Mouse (Mus musculus): ENCODE measurements around the gene Dennd2d. TPM values are rescaled to one million over a fixed set of nuclear protein-coding genes. Genes with fewer than 3 reads are reported as not detected.

Gene Dennd2d
- total and polyA plus RNA-seq, 3 experiments: 4.5 to 8.0 TPM; not detected in 1

DNA sequence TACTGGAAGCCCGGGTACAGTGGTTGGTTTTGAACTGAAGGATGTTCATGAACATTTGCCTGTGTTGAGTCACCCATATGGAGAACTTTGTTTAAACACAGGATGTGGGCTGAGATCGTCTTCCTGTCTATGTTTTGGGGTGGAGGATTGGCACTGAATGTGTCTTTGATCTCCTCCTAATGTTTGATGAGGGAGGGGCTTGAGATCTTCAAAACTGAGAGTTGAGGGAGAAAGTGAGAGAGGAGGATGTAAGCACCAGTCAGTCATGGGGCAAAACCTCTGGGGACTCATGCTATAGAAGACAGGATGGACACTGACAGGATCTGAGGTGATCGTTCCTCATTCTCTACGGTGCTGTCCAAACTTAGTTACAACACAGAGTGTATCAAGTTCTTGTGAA is 32.6 kb upstream of the Dennd2d start:
- no peaks in the 10 kb centered on the region for H3K4me1 ChIP-seq (ENCODE audit: control insufficient read depth in 1 of 2, insufficient read depth in 2 of 2, low read length in 2 of 2)
- no peak overlapping the region for H3K27ac ChIP-seq (ENCODE audit: control insufficient read depth, low read depth, low read length)

DNA sequence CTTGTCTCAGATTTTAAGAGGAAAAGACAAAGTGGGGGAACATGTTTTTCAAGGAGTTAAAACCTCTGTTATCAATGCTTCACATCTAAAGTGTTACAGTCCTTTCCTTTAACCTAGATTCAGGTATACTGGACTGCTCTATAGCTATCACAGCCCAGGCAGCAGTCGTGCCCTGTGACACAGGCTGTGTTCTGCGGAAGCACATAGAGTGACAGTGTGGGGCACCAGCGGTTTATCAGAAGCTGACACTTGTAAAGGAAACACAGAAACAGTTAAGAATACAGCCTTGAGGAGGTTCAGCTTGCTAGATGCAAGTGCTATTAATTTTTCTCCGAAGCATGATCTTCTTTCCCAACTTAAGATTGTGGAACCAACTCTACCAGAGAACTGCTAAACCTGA is 29.6 kb upstream of the Dennd2d start:
- no peak for DNase-seq (ENCODE audit: low read depth, low spot score)
- Histone ChIP-seq H3K27me3 (ENCODE audit: control insufficient read depth in 1 of 2, insufficient read depth in 2 of 2, low read length in 2 of 2) (peaks cover 3% of the 10 kb centered on the region in 2 experiments), H3K9ac (ENCODE audit: control insufficient read depth, low read depth, low read length, poor library complexity, severe bottlenecking) (no peak overlapping the region)

More for the DNA sequence above, 32.6 kb upstream of the Dennd2d start:
- no peak for DNase-seq (ENCODE audit: low read depth, low spot score)
- H3K36me3 ChIP-seq (ENCODE audit: control insufficient read depth in 1 of 2, insufficient read depth in 2 of 2, low read length in 2 of 2): no peaks in the 10 kb centered on the region
- TF ChIP-seq ELF1 (IDR thresholded peaks at IDR 0.05; ENCODE audit: low read depth, low read length) (no peak), MAFK (IDR thresholded peaks at IDR 0.05; ENCODE audit: borderline replicate concordance, low read depth, low read length) (no peak), POLR2AphosphoS2 (IDR thresholded peaks at IDR 0.05; ENCODE audit: low read length) (no peak), POLR2AphosphoS5 (IDR thresholded peaks at IDR 0.05; ENCODE audit: borderline replicate concordance, low read depth, low read length) (no peak), MAX (IDR thresholded peaks at IDR 0.05; ENCODE audit: low read length) (no peak), CHD1 (IDR thresholded peaks at IDR 0.05; ENCODE audit: low read depth, low read length) (no peak), GABPA (IDR thresholded peaks at IDR 0.05; ENCODE audit: low read depth, low read length) (no peak), SIN3A (IDR thresholded peaks at IDR 0.05; ENCODE audit: low read length) (no peak), POLR2A (IDR thresholded peaks at IDR 0.05; ENCODE audit: control insufficient read depth in 1 of 2, insufficient read depth in 1 of 2, low read depth in 1 of 2, low read length in 2 of 2, poor library complexity in 1 of 2) (no peak), MXI1 (IDR thresholded peaks at IDR 0.05; ENCODE audit: low read depth, low read length) (no peak), EP300 (IDR thresholded peaks at IDR 0.05; ENCODE audit: low read depth in 1 of 2, low read length in 2 of 2) (no peak), USF1 (IDR thresholded peaks at IDR 0.05; ENCODE audit: low read depth, low read length) (no peak), TAL1 (IDR thresholded peaks at IDR 0.05; ENCODE audit: low read length) (no peak), CHD2 (IDR thresholded peaks at IDR 0.05; ENCODE audit: low read length) (no peak), UBTF (IDR thresholded peaks at IDR 0.05; ENCODE audit: borderline replicate concordance, insufficient read depth, low read depth, low read length) (no peak), NRF1 (IDR thresholded peaks at IDR 0.05; ENCODE audit: insufficient read depth, low read depth, low read length, poor library complexity, severe bottlenecking) (no peak), HCFC1 (IDR thresholded peaks at IDR 0.05; ENCODE audit: low read depth, low read length) (no peak), E2F4 (IDR thresholded peaks at IDR 0.05; ENCODE audit: borderline replicate concordance, low read depth, low read length) (no peak), TBP (IDR thresholded peaks at IDR 0.05; ENCODE audit: low read depth, low read length) (no peak), ZKSCAN1 (IDR thresholded peaks at IDR 0.05; ENCODE audit: low read depth, low read length) (no peak)
- peaks cover 0 to 2% of the 10 kb centered on the region in 2 experiments; a peak in 1 of 4 replicates for H3K27me3 ChIP-seq (ENCODE audit: control insufficient read depth in 1 of 2, insufficient read depth in 2 of 2, low read length in 2 of 2)
- H3K79me2 ChIP-seq (ENCODE audit: control insufficient read depth, insufficient read depth, low read length, poor library complexity): no peaks in the 10 kb centered on the region
- no peak overlapping the region for H3K4me3 ChIP-seq (ENCODE audit: control insufficient read depth in 1 of 2, insufficient read depth in 1 of 2, low read depth in 2 of 2, low read length in 2 of 2)
- no peaks in the 10 kb centered on the region for H3K9me3 ChIP-seq (replicated peaks; ENCODE audit: insufficient read depth, low read length)
- H3K9ac ChIP-seq (ENCODE audit: control insufficient read depth, low read depth, low read length, poor library complexity, severe bottlenecking): no peak overlapping the region

More for the DNA sequence above, 29.6 kb upstream of the Dennd2d start:
- no peaks in the 10 kb centered on the region for H3K79me2 ChIP-seq (ENCODE audit: control insufficient read depth, insufficient read depth, low read length, poor library complexity)
- no peaks in the 10 kb centered on the region for H3K9me3 ChIP-seq (replicated peaks; ENCODE audit: insufficient read depth, low read length)
- no peak overlapping the region for H3K4me3 ChIP-seq (ENCODE audit: control insufficient read depth in 1 of 2, insufficient read depth in 1 of 2, low read depth in 2 of 2, low read length in 2 of 2)
- H3K36me3 ChIP-seq (ENCODE audit: control insufficient read depth in 1 of 2, insufficient read depth in 2 of 2, low read length in 2 of 2): no peaks in the 10 kb centered on the region
- no peaks in the 10 kb centered on the region for H3K4me1 ChIP-seq (ENCODE audit: control insufficient read depth in 1 of 2, insufficient read depth in 2 of 2, low read length in 2 of 2)
- no peak overlapping the region for H3K27ac ChIP-seq (ENCODE audit: control insufficient read depth, low read depth, low read length)
- TF ChIP-seq MXI1 (IDR thresholded peaks at IDR 0.05; ENCODE audit: low read depth, low read length) (no peak), GATA1 (IDR thresholded peaks at IDR 0.05; ENCODE audit: low read depth, low read length) (no peak), USF1 (IDR thresholded peaks at IDR 0.05; ENCODE audit: low read depth, low read length) (no peak)
